In the genomic region with DNA sequence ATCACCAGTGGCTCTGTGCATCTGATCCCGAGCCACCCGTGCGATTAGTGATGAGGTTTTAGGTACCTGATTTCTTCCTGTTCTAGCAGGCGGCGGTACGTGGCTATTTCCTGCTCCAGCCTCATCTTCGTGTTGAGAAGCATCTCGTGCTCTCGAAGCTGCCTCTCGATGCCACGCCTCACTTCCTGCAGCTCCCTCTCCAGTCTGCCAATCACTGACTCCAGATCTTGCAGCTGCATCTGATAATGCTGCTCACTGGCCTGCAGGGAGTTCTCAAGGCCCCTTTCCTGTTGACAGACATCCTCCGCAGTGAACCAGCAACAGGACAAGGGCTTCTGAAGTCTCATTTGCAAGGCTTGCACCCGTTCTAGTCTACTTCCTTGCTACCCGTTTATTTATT, we compare ENCODE assay signal across 11 mouse cellular contexts. TPM values are rescaled to one million over a fixed set of nuclear protein-coding genes. Genes with fewer than 3 reads are reported as not detected.
A peak's percentile ranks its signal among the peaks of the same experiment; 100 is the strongest.
DNase-seq lines count a peak whose midpoint lies in the region; ATAC-seq and TF ChIP-seq lines count a peak whose summit lies in the region.
"Had no signal": no experiment of that assay in that cellular context is flagged by ENCODE, and none has a peak within 500 bp of the region (broad histone marks: within the 10 kb centered on the region; RNA-seq: fewer than 3 reads in every experiment).

No protein-coding gene starts in this region.

- no peak overlapping the region for H3K4me2 ChIP-seq in liver, postnatal 0 days (ENCODE audit: low read depth, low read length)
- H3K4me2 ChIP-seq in embryonic facial prominence, embryonic 11.5 days (ENCODE audit: low read depth, low read length) = no peak overlapping the region
- H3K4me2 ChIP-seq: midbrain, embryonic 13.5 days had no signal

- H3K36me3 ChIP-seq in liver, postnatal 0 days (replicated peaks; ENCODE audit: insufficient read depth, low read length) = no peaks in the 10 kb centered on the region
- no peaks in the 10 kb centered on the region for H3K36me3 ChIP-seq in embryonic facial prominence, embryonic 11.5 days (replicated peaks; ENCODE audit: control insufficient read depth, insufficient read depth, low read depth, low read length)
- no peaks in the 10 kb centered on the region for H3K36me3 ChIP-seq in limb, embryonic 10.5 days
- H3K36me3 ChIP-seq: hindbrain, embryonic 10.5 days; midbrain, embryonic 13.5 days had no signal

- WGBS in liver, postnatal 0 days (ENCODE audit: insufficient replicate concordance) = 26% methylated on average over 14 of the region's 14 CpGs
- WGBS in embryonic facial prominence, embryonic 11.5 days = 65% methylated on average over 14 of the region's 14 CpGs
- WGBS in limb, embryonic 10.5 days = 65% methylated on average over 14 of the region's 14 CpGs

- H3K9me3 ChIP-seq in liver, postnatal 0 days (ENCODE audit: low read length) = no peaks in the 10 kb centered on the region
- H3K9me3 ChIP-seq in embryonic facial prominence, embryonic 11.5 days (replicated peaks; ENCODE audit: control insufficient read depth, low read length) = no peaks in the 10 kb centered on the region
- no peaks in the 10 kb centered on the region for H3K9me3 ChIP-seq in limb, embryonic 10.5 days (replicated peaks)
- H3K9me3 ChIP-seq: hindbrain, embryonic 10.5 days; midbrain, embryonic 13.5 days had no signal

- no peak for TF ChIP-seq EP300 in liver, postnatal 0 days (IDR thresholded peaks at IDR 0.05; ENCODE audit: low read depth)

- peak; percentile 36 for DNase-seq in liver, postnatal 0 days
- DNase-seq in liver = no peak
- DNase-seq in embryonic facial prominence, embryonic 11.5 days (ENCODE audit: low spot score) = peak; percentile 31
- peak; percentile 47 to 82 for DNase-seq in natural killer cell, adult 2 months (ENCODE audit: low spot score in 2 of 2)
- peak; percentile 73 for DNase-seq in thymus, postnatal 4 days
- no peak for DNase-seq in limb, embryonic 10.5 days (ENCODE audit: low spot score)
- DNase-seq in kidney, postnatal 10 days = no peak
- DNase-seq in right cerebral cortex, postnatal 4 days = no peak
- DNase-seq: kidney, postnatal 36 days had no signal

- H3K4me3 ChIP-seq in liver, postnatal 0 days (ENCODE audit: low read depth, low read length) = no peak overlapping the region
- no peak overlapping the region for H3K4me3 ChIP-seq in embryonic facial prominence, embryonic 11.5 days (ENCODE audit: low read depth, low read length)
- H3K4me3 ChIP-seq in limb, embryonic 10.5 days = no peak overlapping the region
- H3K4me3 ChIP-seq: hindbrain, embryonic 10.5 days; midbrain, embryonic 13.5 days had no signal

- no peak overlapping the region for H3K9ac ChIP-seq in liver, postnatal 0 days (replicated peaks)
- no peak overlapping the region for H3K9ac ChIP-seq in embryonic facial prominence, embryonic 11.5 days (replicated peaks; ENCODE audit: low read length)
- H3K9ac ChIP-seq: midbrain, embryonic 13.5 days had no signal

- H3K27me3 ChIP-seq in liver, postnatal 0 days (ENCODE audit: insufficient read depth, low read length) = no peaks in the 10 kb centered on the region
- no peaks in the 10 kb centered on the region for H3K27me3 ChIP-seq in embryonic facial prominence, embryonic 11.5 days (ENCODE audit: control insufficient read depth, insufficient read depth, low read length)
- no peaks in the 10 kb centered on the region for H3K27me3 ChIP-seq in limb, embryonic 10.5 days (ENCODE audit: low read depth, poor library complexity, severe bottlenecking)
- H3K27me3 ChIP-seq: midbrain, embryonic 13.5 days had no signal

- 0 out of 2 replicates have a peak, but pooled peaks cover 2% of the 10 kb centered on the region for H3K4me1 ChIP-seq in liver, postnatal 0 days (ENCODE audit: insufficient read depth)
- H3K4me1 ChIP-seq in embryonic facial prominence, embryonic 11.5 days (ENCODE audit: control insufficient read depth, insufficient read depth, low read length) = no peaks in the 10 kb centered on the region
- H3K4me1 ChIP-seq in limb, embryonic 10.5 days = 0 out of 2 replicates have a peak, but pooled peaks cover 7% of the 10 kb centered on the region
- H3K4me1 ChIP-seq: midbrain, embryonic 13.5 days had no signal

- no peak overlapping the region for H3K27ac ChIP-seq in liver, postnatal 0 days (ENCODE audit: low read depth)
- H3K27ac ChIP-seq in embryonic facial prominence, embryonic 11.5 days (replicated peaks; ENCODE audit: low read depth, low read length) = no peak overlapping the region
- no peak overlapping the region for H3K27ac ChIP-seq in limb, embryonic 10.5 days
- H3K27ac ChIP-seq: hindbrain, embryonic 10.5 days; midbrain, embryonic 13.5 days had no signal

- ATAC-seq in liver, postnatal 0 days = peak; percentile 48; the same call in 1 of the 2 replicates
- no peak for ATAC-seq in embryonic facial prominence, embryonic 11.5 days (replicated peaks; ENCODE audit: insufficient number of reproducible peaks, low FRiP score, low TSS enrichment, low read depth)
- ATAC-seq: midbrain, embryonic 13.5 days had no signal

- no peak for TF ChIP-seq CTCF in liver, postnatal 0 days (IDR thresholded peaks at IDR 0.05; ENCODE audit: low read depth)

RNA-seq across cellular contexts. Expression of a gene that starts 5.4 kb away (rescaled TPM):
- polyA plus RNA-seq in liver, postnatal 0 days (2015; fragmentation: Nextera tagmentation; extraction: Ambion mirVana) = 0.39 and 0.55 TPM in 2 replicates
- polyA plus RNA-seq in embryonic facial prominence, embryonic 11.5 days (2014; fragmentation: Nextera tagmentation; extraction: Ambion mirVana) = 0.18 and 0.49 TPM in 2 replicates
- 0.20 and 0.25 TPM in 2 replicates for polyA plus RNA-seq in limb, embryonic 10.5 days (2016; fragmentation: Nextera tagmentation; extraction: Ambion mirVana)

RNA-seq across cellular contexts. Expression of a gene that starts 7.7 kb away (rescaled TPM):
- polyA plus RNA-seq in liver, postnatal 0 days (2015; fragmentation: Nextera tagmentation; extraction: Ambion mirVana) = 57.4 and 61.0 TPM in 2 replicates
- 223 and 226 TPM in 2 replicates for polyA plus RNA-seq in embryonic facial prominence, embryonic 11.5 days (2014; fragmentation: Nextera tagmentation; extraction: Ambion mirVana)
- 352 and 394 TPM in 2 replicates for polyA plus RNA-seq in limb, embryonic 10.5 days (2016; fragmentation: Nextera tagmentation; extraction: Ambion mirVana)

RNA-seq across cellular contexts. Expression of a gene that starts 46.6 kb away (rescaled TPM):
- not detected in 2 replicates for polyA plus RNA-seq in liver, postnatal 0 days (2015; fragmentation: Nextera tagmentation; extraction: Ambion mirVana)
- 0.11 and 0.22 TPM in 2 replicates for polyA plus RNA-seq in embryonic facial prominence, embryonic 11.5 days (2014; fragmentation: Nextera tagmentation; extraction: Ambion mirVana)
- 0.23 TPM in 1 of 2 replicates, not detected in the other for polyA plus RNA-seq in limb, embryonic 10.5 days (2016; fragmentation: Nextera tagmentation; extraction: Ambion mirVana)
- polyA plus RNA-seq: hindbrain, embryonic 10.5 days; midbrain, embryonic 13.5 days had no signal

Comparison
In these comparisons a context has a peak if more than half of its experiments do, and no peak if none do; other contexts are left out.
1. DNase-seq: peak in liver, postnatal 0 days (single experiment), embryonic facial prominence, embryonic 11.5 days (single experiment), natural killer cell, adult 2 months (2 of 2) and thymus, postnatal 4 days (single experiment); none in liver (single experiment), limb, embryonic 10.5 days (single experiment), kidney, postnatal 10 days (single experiment) and right cerebral cortex, postnatal 4 days (single experiment).